ENCODE assay signal across 18 mouse cellular contexts in genomic region chr10:77360486-77360885, GRCm38 (mm10). TPM values are rescaled to one million over a fixed set of nuclear protein-coding genes. Genes with fewer than 3 reads are reported as not detected.
DNase-seq lines count a peak whose midpoint lies in the region; ATAC-seq and TF ChIP-seq lines count a peak whose summit lies in the region.
"Had no signal": no experiment of that assay in that cellular context is flagged by ENCODE, and none has a peak within 500 bp of the region (broad histone marks: within the 10 kb centered on the region; RNA-seq: fewer than 3 reads in every experiment).

No protein-coding gene starts in this region.

- WGBS in heart, adult 2 months: 53% methylated on average over 2 of the region's 2 CpGs
- 43% methylated on average over 2 of the region's 2 CpGs for WGBS in heart, embryonic 11.5 days (ENCODE audit: insufficient replicate concordance)
- WGBS in kidney, embryonic 15.5 days: 71% methylated on average over 2 of the region's 2 CpGs
- 56% methylated on average over 2 of the region's 2 CpGs for WGBS in stomach, postnatal 0 days

- TF ChIP-seq POLR2A in heart, adult 2 months (IDR thresholded peaks at IDR 0.05; ENCODE audit: insufficient read depth, low read depth, low read length): no peak

- H3K27ac ChIP-seq in heart, adult 2 months: 0 out of 2 replicates have a peak overlapping the region, but pooled peaks have one; percentile 17
- no peak overlapping the region for H3K27ac ChIP-seq in heart, embryonic 11.5 days (ENCODE audit: low read depth, low read length)
- no peak overlapping the region for H3K27ac ChIP-seq in kidney, embryonic 15.5 days
- no peak overlapping the region for H3K27ac ChIP-seq in stomach, postnatal 0 days (replicated peaks)
- H3K27ac ChIP-seq: hindbrain, postnatal 0 days; midbrain, embryonic 13.5 days; stomach, embryonic 15.5 days had no signal

- H3K9me3 ChIP-seq in heart, embryonic 11.5 days (replicated peaks; ENCODE audit: control insufficient read depth, low read length): no peaks in the 10 kb centered on the region
- no peaks in the 10 kb centered on the region for H3K9me3 ChIP-seq in kidney, embryonic 15.5 days (replicated peaks)
- H3K9me3 ChIP-seq in stomach, postnatal 0 days (ENCODE audit: control insufficient read depth, low read length): no peaks in the 10 kb centered on the region
- H3K9me3 ChIP-seq: midbrain, embryonic 13.5 days; stomach, embryonic 15.5 days had no signal

- TF ChIP-seq EP300 in heart, adult 2 months (IDR thresholded peaks at IDR 0.05; ENCODE audit: insufficient read depth, low read depth, low read length): no peak
- no peak for TF ChIP-seq EP300 in stomach, postnatal 0 days (optimal IDR thresholded peaks at IDR 0.05)

- no peak overlapping the region for H3K9ac ChIP-seq in heart, adult 2 months (ENCODE audit: low read depth, low read length)
- no peak overlapping the region for H3K9ac ChIP-seq in heart, embryonic 11.5 days (ENCODE audit: low read depth, low read length)
- no peak overlapping the region for H3K9ac ChIP-seq in kidney, embryonic 15.5 days
- no peak overlapping the region for H3K9ac ChIP-seq in stomach, postnatal 0 days (ENCODE audit: low read length)
- H3K9ac ChIP-seq: midbrain, embryonic 13.5 days; stomach, embryonic 15.5 days had no signal

- no peaks in the 10 kb centered on the region for H3K79me2 ChIP-seq in heart, adult 2 months (replicated peaks; ENCODE audit: control insufficient read depth, insufficient read depth, low read length)

- no peaks in the 10 kb centered on the region for H3K4me1 ChIP-seq in heart, adult 2 months (ENCODE audit: control insufficient read depth, insufficient read depth, low read length)
- peaks cover 9% of the 10 kb centered on the region for H3K4me1 ChIP-seq in heart, embryonic 11.5 days (ENCODE audit: control insufficient read depth, insufficient read depth, low read length)
- no peaks in the 10 kb centered on the region for H3K4me1 ChIP-seq in kidney, embryonic 15.5 days
- H3K4me1 ChIP-seq in stomach, postnatal 0 days (replicated peaks; ENCODE audit: control insufficient read depth, insufficient read depth): no peaks in the 10 kb centered on the region
- H3K4me1 ChIP-seq: midbrain, embryonic 13.5 days; stomach, embryonic 15.5 days had no signal

- no peak for TF ChIP-seq CTCF in heart, adult 2 months (IDR thresholded peaks at IDR 0.05)
- TF ChIP-seq CTCF in stomach, postnatal 0 days (IDR thresholded peaks at IDR 0.05; ENCODE audit: low read depth): no peak

- H3K27me3 ChIP-seq in heart, adult 2 months (ENCODE audit: control insufficient read depth, insufficient read depth, low read length): no peaks in the 10 kb centered on the region
- H3K27me3 ChIP-seq in heart, embryonic 11.5 days (ENCODE audit: control insufficient read depth, insufficient read depth, low read length): no peaks in the 10 kb centered on the region
- H3K27me3 ChIP-seq in kidney, embryonic 15.5 days: no peaks in the 10 kb centered on the region
- no peaks in the 10 kb centered on the region for H3K27me3 ChIP-seq in stomach, postnatal 0 days (ENCODE audit: control insufficient read depth, insufficient read depth, low read length)
- H3K27me3 ChIP-seq: midbrain, embryonic 13.5 days; stomach, embryonic 15.5 days had no signal

- ATAC-seq in heart, embryonic 11.5 days (replicated peaks; ENCODE audit: insufficient number of reproducible peaks, low FRiP score, low TSS enrichment): no peak
- no peak for ATAC-seq in kidney, embryonic 15.5 days (replicated peaks; ENCODE audit: low FRiP score)
- no peak for ATAC-seq in stomach, postnatal 0 days (ENCODE audit: low FRiP score, low TSS enrichment)
- ATAC-seq: forebrain, embryonic 14.5 days; hindbrain, postnatal 0 days; midbrain, embryonic 13.5 days had no signal

- H3K4me3 ChIP-seq in heart, adult 2 months: no peak overlapping the region
- no peak overlapping the region for H3K4me3 ChIP-seq in heart, embryonic 11.5 days (ENCODE audit: low read depth, low read length)
- no peak overlapping the region for H3K4me3 ChIP-seq in kidney, embryonic 15.5 days (replicated peaks)
- no peak overlapping the region for H3K4me3 ChIP-seq in stomach, postnatal 0 days (ENCODE audit: low read depth, low read length)
- H3K4me3 ChIP-seq: midbrain, embryonic 13.5 days; stomach, embryonic 15.5 days had no signal

- DNase-seq in heart, adult 2 months: peak in 1 of 2 experiments; percentile 55
- peak; percentile 57 for DNase-seq in 3T3-L1 (ENCODE audit: low read depth, low spot score)
- DNase-seq in adipocyte (ENCODE audit: low spot score): peak; percentile 23
- peak; percentile 19 to 55 for DNase-seq in heart, postnatal 14 days
- DNase-seq in stomach, postnatal 0 days (ENCODE audit: low spot score): no peak
- DNase-seq in right cerebral cortex, adult 18-20 months: no peak
- DNase-seq: cerebellum, postnatal 36 days; kidney, adult 11 months; kidney, postnatal 14 days; left cerebral cortex, postnatal 4 days; thymus, postnatal 14 days had no signal

- intact Hi-C loops in heart, adult 2 months (cut with DNase I): no loop called here
- intact Hi-C loops in heart, postnatal 14 days (cut with DNase I): loop anchor here (5.0 kb wide), 2 partner anchors 57 to 72 kb away; partner anchors contain the start of gene Adarb1

- H3K4me2 ChIP-seq in heart, embryonic 11.5 days: no peak overlapping the region
- no peak overlapping the region for H3K4me2 ChIP-seq in kidney, embryonic 15.5 days
- H3K4me2 ChIP-seq in stomach, postnatal 0 days (replicated peaks; ENCODE audit: low read depth): no peak overlapping the region
- H3K4me2 ChIP-seq: liver, embryonic 11.5 days; midbrain, embryonic 13.5 days; stomach, embryonic 15.5 days had no signal

- H3K36me3 ChIP-seq in heart, adult 2 months (ENCODE audit: control insufficient read depth, insufficient read depth, low read length): no peaks in the 10 kb centered on the region
- H3K36me3 ChIP-seq in heart, embryonic 11.5 days (ENCODE audit: control insufficient read depth, insufficient read depth, low read length): no peaks in the 10 kb centered on the region
- H3K36me3 ChIP-seq in kidney, embryonic 15.5 days: no peaks in the 10 kb centered on the region
- H3K36me3 ChIP-seq in stomach, postnatal 0 days (ENCODE audit: control insufficient read depth, insufficient read depth, low read length): no peaks in the 10 kb centered on the region
- H3K36me3 ChIP-seq: midbrain, embryonic 13.5 days; stomach, embryonic 15.5 days had no signal

RNA-seq across cellular contexts. Expression of gene Adarb1, which starts 57.6 kb away (rescaled TPM):
- 10 to 100 TPM; 17.1 to 17.2 TPM for total RNA-seq in heart, adult 2 months (2021)
- 11.4 and 17.2 TPM in 2 replicates for polyA plus RNA-seq in heart, adult 2 months (2012; rRNA removed)
- polyA plus RNA-seq in heart, embryonic 11.5 days (2014; fragmentation: Nextera tagmentation; extraction: Ambion mirVana): 8.7 and 8.8 TPM in 2 replicates
- total RNA-seq in heart, postnatal 14 days (2021): 10 to 100 TPM; 22.9 to 25.9 TPM
- polyA plus RNA-seq in kidney, embryonic 15.5 days (2015; fragmentation: Nextera tagmentation; extraction: Ambion mirVana): 6.4 and 6.9 TPM in 2 replicates
- polyA plus RNA-seq in stomach, postnatal 0 days (2015; fragmentation: Nextera tagmentation; extraction: Ambion mirVana): 5.6 and 6.9 TPM in 2 replicates

Comparison
In these comparisons a context has a peak if more than half of its experiments do, and no peak if none do; other contexts are left out.
1. DNase-seq: peak in 3T3-L1 (single experiment), adipocyte (single experiment) and heart, postnatal 14 days (2 of 2); none in stomach, postnatal 0 days (single experiment) and right cerebral cortex, adult 18-20 months (single experiment).